Mouse (Mus musculus): ENCODE data around the gene Nfatc3. TPM values are rescaled to one million over a fixed set of nuclear protein-coding genes. Genes with fewer than 3 reads are reported as not detected.

Nfatc3 gene
- polyA plus RNA-seq, 1 experiment from 2014 or later, result 5.3 TPM

DNA sequence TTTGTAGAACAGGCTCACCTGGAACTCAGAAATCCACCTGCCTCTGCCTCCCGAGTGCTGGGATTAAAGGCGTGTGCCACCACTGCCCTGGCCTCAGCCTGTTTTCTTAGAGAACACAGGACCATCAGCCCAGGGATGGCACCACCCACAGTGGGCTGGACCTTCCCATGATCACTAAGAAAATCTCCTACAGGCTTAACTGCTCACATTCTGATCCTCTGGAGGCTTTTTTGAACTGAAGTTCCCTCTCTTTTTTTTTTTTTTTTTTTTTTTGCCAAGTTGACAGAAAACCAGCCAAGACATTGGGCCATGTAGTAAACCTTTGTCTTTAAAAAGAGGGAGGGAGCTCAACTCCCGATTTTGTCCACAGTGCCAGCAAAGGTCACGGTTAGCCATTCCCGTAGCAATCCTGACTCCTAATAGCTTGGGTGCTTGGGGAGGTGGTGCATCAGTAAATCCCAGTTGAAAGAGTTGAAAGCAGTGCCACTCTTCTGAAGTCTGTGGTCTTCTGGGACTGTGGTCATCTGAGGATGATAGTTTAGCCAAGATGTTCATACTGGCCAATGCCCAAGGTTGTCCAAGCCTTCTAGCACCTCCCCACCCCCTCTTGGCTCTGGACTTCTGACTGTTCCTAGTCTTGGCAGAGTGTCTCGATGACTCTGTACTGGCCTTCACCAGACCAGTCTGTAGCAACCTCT is 89.4 kb downstream of the Nfatc3 start:
- no peak overlapping the region for H3K27ac ChIP-seq (ENCODE audit: low read length)
- H3K4me1 ChIP-seq (replicated peaks; ENCODE audit: control insufficient read depth, insufficient read depth, low read length), result peaks cover 14% of the 10 kb centered on the region
- ATAC-seq, result no peak
- H3K9me3 ChIP-seq (ENCODE audit: control insufficient read depth, low read length), result no peaks in the 10 kb centered on the region
- no peak overlapping the region for H3K4me3 ChIP-seq (replicated peaks; ENCODE audit: low read length)
- H3K9ac ChIP-seq (replicated peaks; ENCODE audit: low read depth, low read length), result no peak overlapping the region
- H3K4me2 ChIP-seq (ENCODE audit: low read length), result no peak overlapping the region
- no peaks in the 10 kb centered on the region for H3K36me3 ChIP-seq (ENCODE audit: control insufficient read depth, insufficient read depth)
- WGBS, result 88% methylated on average over 6 of the region's 6 CpGs
- H3K27me3 ChIP-seq (replicated peaks; ENCODE audit: control insufficient read depth, insufficient read depth, low read length), result no peaks in the 10 kb centered on the region

DNA sequence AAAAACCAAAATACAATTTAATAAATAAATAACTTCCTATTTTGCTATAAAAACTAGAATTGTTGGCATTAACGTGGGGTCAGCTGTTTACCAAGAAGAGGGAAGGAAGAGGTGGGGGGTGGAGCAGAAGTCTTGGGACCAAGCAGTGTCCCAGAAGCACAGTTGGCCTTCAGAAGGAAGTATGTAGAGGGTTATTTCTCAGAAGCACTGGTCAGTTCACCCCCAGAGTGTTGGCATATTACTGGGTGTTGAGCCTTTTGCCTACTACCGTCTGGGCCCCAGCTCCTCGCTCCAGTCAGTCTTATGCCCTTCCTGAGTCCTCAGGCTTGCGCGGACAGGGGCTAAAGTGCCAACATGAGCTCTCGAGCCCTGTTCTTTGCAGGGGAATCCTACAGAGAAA is 90.4 kb downstream of the Nfatc3 start:
- H3K4me2 ChIP-seq (ENCODE audit: low read length), result no peak overlapping the region
- H3K9ac ChIP-seq (replicated peaks; ENCODE audit: low read depth, low read length), result no peak overlapping the region
- no peaks in the 10 kb centered on the region for H3K27me3 ChIP-seq (replicated peaks; ENCODE audit: control insufficient read depth, insufficient read depth, low read length)
- no peaks in the 10 kb centered on the region for H3K36me3 ChIP-seq (ENCODE audit: control insufficient read depth, insufficient read depth)
- no peaks in the 10 kb centered on the region for H3K9me3 ChIP-seq (ENCODE audit: control insufficient read depth, low read length)
- WGBS, result 92% methylated on average over 6 of the region's 6 CpGs
- no peak overlapping the region for H3K27ac ChIP-seq (ENCODE audit: low read length)
- H3K4me3 ChIP-seq (replicated peaks; ENCODE audit: low read length), result no peak overlapping the region
- peaks cover 14% of the 10 kb centered on the region for H3K4me1 ChIP-seq (replicated peaks; ENCODE audit: control insufficient read depth, insufficient read depth, low read length)
- ATAC-seq, result no peak

DNA sequence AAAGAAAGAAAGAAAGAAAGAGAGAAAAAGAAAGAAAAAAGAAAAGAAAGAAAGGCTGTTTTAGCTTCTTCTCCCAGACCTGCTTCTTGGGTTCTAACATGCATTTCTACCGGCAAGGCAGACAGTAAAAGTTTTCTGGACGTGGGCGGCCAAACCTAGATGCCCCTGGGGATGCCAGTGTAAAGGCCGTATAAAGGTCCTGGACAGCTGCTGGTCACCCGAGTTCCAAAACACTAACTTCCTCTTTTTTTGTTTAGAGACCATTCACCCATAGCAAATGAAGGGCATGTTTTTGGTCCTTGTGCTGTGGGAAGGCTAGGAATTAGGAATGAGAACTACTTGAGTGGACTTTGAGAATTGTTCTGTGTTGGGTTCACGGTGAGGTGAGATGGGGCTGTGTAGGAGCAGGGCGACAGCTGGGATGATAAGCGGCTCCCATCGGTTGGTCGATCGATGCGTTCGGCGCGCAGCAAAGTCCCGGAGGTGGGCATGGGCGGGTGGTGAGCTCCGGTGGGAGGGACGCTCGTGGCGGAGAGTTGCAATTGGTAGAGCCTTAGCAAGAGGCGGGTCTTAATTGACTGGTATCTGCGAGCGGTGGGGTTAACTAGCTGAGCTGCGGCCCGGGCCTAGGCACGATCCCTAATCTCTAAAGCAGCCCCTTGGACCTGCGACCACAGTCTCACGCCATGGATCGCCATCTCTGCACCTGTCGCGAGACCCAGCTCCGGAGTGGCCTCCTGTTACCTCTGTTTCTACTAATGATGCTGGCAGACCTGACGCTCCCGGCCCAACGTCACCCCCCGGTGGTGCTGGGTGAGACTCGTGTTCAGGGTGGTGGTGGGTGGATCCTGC is 91.4 kb downstream of the Nfatc3 start, which contains the start of gene Pla2g15:
Pla2g15 (plus strand) TSS at position 599 of the 852 bp plus-strand sequence.
- WGBS, result 1% methylated on average over 38 of the region's 38 CpGs
- Histone ChIP-seq H3K27me3 (replicated peaks; ENCODE audit: control insufficient read depth, insufficient read depth, low read length) (no peaks in the 10 kb centered on the region), H3K4me3 (replicated peaks; ENCODE audit: low read length) (peak within 1 kb of the TSS; percentile 97), H3K27ac (ENCODE audit: low read length) (peak within 1 kb of the TSS; percentile 70), H3K9ac (replicated peaks; ENCODE audit: low read depth, low read length) (peak within 1 kb of the TSS; percentile 86), H3K9me3 (ENCODE audit: control insufficient read depth, low read length) (no peaks in the 10 kb centered on the region), H3K4me1 (replicated peaks; ENCODE audit: control insufficient read depth, insufficient read depth, low read length) (peaks cover 14% of the 10 kb centered on the region), H3K36me3 (ENCODE audit: control insufficient read depth, insufficient read depth) (peaks cover 2% of the 10 kb centered on the region; the same call in 1 of the 2 replicates), H3K4me2 (ENCODE audit: low read length) (peak within 1 kb of the TSS; percentile 86)
- ATAC-seq, result peak; percentile 100

DNA sequence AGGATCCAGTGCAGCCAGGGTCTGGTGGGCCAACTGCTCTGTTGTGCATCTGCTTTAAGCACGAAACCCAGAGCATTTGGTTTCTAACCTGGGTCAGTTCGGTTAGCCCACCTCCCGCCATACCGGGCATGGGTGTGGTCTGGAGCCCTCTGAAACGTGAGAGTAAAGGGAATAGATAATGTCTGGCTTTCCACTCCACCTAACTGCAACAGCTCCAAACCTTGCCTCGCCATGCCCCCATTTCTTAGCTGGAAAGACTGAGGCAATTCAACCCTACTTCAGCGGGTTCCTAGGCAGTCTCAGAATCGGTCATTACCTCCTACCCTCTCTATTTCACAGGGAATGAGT is 92.0 kb downstream of the Nfatc3 start:
- no peak for ATAC-seq

DNA sequence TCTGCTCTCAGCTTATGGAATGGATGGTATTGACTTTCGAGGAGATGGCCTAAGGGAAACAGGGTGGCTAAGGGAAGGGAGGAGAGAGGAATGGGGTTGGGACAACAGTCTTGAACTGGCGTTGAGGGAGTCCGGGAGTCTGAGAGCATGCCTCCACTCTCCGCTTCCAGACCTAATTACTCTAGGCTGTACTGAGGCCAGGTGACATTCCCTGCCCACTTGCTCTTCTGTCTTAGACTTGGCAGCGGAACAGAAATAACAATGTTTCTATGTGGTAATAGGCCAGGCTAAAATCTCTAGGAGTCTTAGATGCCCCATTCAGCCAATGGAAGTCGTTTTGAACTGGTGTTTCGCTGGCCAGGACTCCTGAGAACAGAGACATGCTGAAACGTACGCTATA is 92.4 kb downstream of the Nfatc3 start:
- 73% methylated on average over 9 of the region's 9 CpGs for WGBS
- H3K9ac ChIP-seq (replicated peaks; ENCODE audit: low read depth, low read length), result 0 out of 2 replicates have a peak overlapping the region, but pooled peaks have one; percentile 86
- no peaks in the 10 kb centered on the region for H3K9me3 ChIP-seq (ENCODE audit: control insufficient read depth, low read length)
- peak overlapping the region; percentile 86 for H3K4me2 ChIP-seq (ENCODE audit: low read length)
- peaks cover 2% of the 10 kb centered on the region; the same call in 1 of the 2 replicates for H3K36me3 ChIP-seq (ENCODE audit: control insufficient read depth, insufficient read depth)
- no peaks in the 10 kb centered on the region for H3K27me3 ChIP-seq (replicated peaks; ENCODE audit: control insufficient read depth, insufficient read depth, low read length)
- H3K27ac ChIP-seq (ENCODE audit: low read length), result no peak overlapping the region
- ATAC-seq, result no peak
- H3K4me3 ChIP-seq (replicated peaks; ENCODE audit: low read length), result peak overlapping the region; percentile 97
- H3K4me1 ChIP-seq (replicated peaks; ENCODE audit: control insufficient read depth, insufficient read depth, low read length), result peaks cover 14% of the 10 kb centered on the region

More for the DNA sequence above, 92.0 kb downstream of the Nfatc3 start:
- Histone ChIP-seq H3K9ac (replicated peaks; ENCODE audit: low read depth, low read length) (peak overlapping the region; percentile 86), H3K9me3 (ENCODE audit: control insufficient read depth, low read length) (no peaks in the 10 kb centered on the region), H3K27ac (ENCODE audit: low read length) (peak overlapping the region; percentile 70), H3K4me1 (replicated peaks; ENCODE audit: control insufficient read depth, insufficient read depth, low read length) (peaks cover 14% of the 10 kb centered on the region), H3K36me3 (ENCODE audit: control insufficient read depth, insufficient read depth) (peaks cover 2% of the 10 kb centered on the region; the same call in 1 of the 2 replicates), H3K4me3 (replicated peaks; ENCODE audit: low read length) (peak overlapping the region; percentile 97), H3K27me3 (replicated peaks; ENCODE audit: control insufficient read depth, insufficient read depth, low read length) (no peaks in the 10 kb centered on the region), H3K4me2 (ENCODE audit: low read length) (peak overlapping the region; percentile 86)
- 18% methylated on average over 8 of the region's 8 CpGs for WGBS

DNA sequence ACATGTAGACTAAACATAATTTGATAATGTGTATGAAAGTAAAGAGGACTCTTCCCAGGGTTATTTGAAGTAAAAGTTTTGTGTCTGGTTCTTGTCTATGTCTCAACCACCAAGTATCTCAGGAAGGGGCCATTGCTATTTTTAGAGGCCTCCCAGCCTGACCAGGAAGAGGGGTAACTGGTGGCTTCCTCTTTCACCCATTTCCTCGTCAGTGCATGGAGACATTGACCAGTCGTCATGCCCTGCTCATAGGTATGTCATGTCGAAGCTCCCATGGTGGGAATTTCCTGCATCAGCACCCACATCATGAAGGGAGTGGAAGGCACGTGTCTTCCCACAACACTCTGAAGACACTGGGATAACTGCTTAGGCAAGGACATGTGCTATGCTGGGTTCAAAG is 94.2 kb downstream of the Nfatc3 start:
- H3K4me1 ChIP-seq (replicated peaks; ENCODE audit: control insufficient read depth, insufficient read depth, low read length), result peaks cover 14% of the 10 kb centered on the region
- H3K27me3 ChIP-seq (replicated peaks; ENCODE audit: control insufficient read depth, insufficient read depth, low read length), result no peaks in the 10 kb centered on the region
- ATAC-seq, result no peak
- WGBS, result 90% methylated on average over 4 of the region's 4 CpGs
- peaks cover 5% of the 10 kb centered on the region; the same call in 1 of the 2 replicates for H3K36me3 ChIP-seq (ENCODE audit: control insufficient read depth, insufficient read depth)
- H3K4me3 ChIP-seq (replicated peaks; ENCODE audit: low read length), result no peak overlapping the region
- no peaks in the 10 kb centered on the region for H3K9me3 ChIP-seq (ENCODE audit: control insufficient read depth, low read length)
- H3K9ac ChIP-seq (replicated peaks; ENCODE audit: low read depth, low read length), result no peak overlapping the region
- no peak overlapping the region for H3K27ac ChIP-seq (ENCODE audit: low read length)
- no peak overlapping the region for H3K4me2 ChIP-seq (ENCODE audit: low read length)

DNA sequence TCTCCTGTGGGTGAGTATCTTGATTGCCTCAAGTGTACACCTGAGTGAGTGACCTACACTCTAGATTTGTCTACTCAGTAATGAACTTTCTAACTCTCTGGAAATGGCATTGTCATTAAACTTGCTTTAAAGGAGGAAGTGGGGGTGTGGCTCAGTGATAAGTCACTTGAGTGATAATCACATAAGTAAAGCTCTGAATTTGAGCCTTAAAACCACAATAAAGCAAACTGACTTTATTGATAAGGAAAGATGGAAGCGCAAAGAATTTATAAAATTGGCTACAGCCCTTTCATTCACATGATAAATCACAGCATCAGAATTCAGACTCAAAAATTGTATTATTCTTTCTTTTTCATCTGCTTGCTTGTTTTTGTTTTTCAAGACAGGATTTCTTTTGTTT is 98.8 kb downstream of the Nfatc3 start:
- no peak for ATAC-seq
- Histone ChIP-seq H3K27ac (ENCODE audit: low read length) (no peak overlapping the region), H3K36me3 (ENCODE audit: control insufficient read depth, insufficient read depth) (peaks cover 9% of the 10 kb centered on the region; the same call in 1 of the 2 replicates), H3K4me3 (replicated peaks; ENCODE audit: low read length) (no peak overlapping the region), H3K9ac (replicated peaks; ENCODE audit: low read depth, low read length) (no peak overlapping the region), H3K27me3 (replicated peaks; ENCODE audit: control insufficient read depth, insufficient read depth, low read length) (no peaks in the 10 kb centered on the region), H3K4me1 (replicated peaks; ENCODE audit: control insufficient read depth, insufficient read depth, low read length) (no peaks in the 10 kb centered on the region), H3K9me3 (ENCODE audit: control insufficient read depth, low read length) (no peaks in the 10 kb centered on the region), H3K4me2 (ENCODE audit: low read length) (no peak overlapping the region)
- 98% methylated on average over 1 of the region's 1 CpGs for WGBS

DNA sequence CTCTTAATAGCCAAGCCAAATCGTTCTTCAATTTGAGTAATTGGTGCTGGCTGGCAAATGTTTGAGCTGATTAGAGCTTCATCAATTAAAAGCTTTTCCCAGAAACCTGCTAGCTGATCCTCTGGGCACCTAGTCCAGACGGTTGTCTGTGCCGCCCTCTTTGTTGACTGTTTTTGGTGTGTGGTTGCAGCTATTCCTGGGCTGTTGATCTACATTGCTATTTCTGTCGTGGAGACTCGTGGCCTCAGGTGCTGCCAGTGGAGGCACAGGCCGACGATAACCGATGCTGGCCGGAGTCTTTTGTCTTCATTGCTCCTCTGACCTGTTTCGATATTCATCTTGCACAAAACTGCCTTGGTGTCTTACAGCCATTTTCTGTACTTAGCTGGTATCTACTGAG is 99.7 kb downstream of the Nfatc3 start:
- H3K4me2 ChIP-seq (ENCODE audit: low read length), result no peak overlapping the region
- 85% methylated on average over 10 of the region's 10 CpGs for WGBS
- peaks cover 13% of the 10 kb centered on the region; the same call in 1 of the 2 replicates for H3K36me3 ChIP-seq (ENCODE audit: control insufficient read depth, insufficient read depth)
- no peak for ATAC-seq
- no peaks in the 10 kb centered on the region for H3K4me1 ChIP-seq (replicated peaks; ENCODE audit: control insufficient read depth, insufficient read depth, low read length)
- no peaks in the 10 kb centered on the region for H3K27me3 ChIP-seq (replicated peaks; ENCODE audit: control insufficient read depth, insufficient read depth, low read length)
- H3K9me3 ChIP-seq (ENCODE audit: control insufficient read depth, low read length), result no peaks in the 10 kb centered on the region
- H3K4me3 ChIP-seq (replicated peaks; ENCODE audit: low read length), result no peak overlapping the region
- no peak overlapping the region for H3K27ac ChIP-seq (ENCODE audit: low read length)
- H3K9ac ChIP-seq (replicated peaks; ENCODE audit: low read depth, low read length), result no peak overlapping the region

DNA sequence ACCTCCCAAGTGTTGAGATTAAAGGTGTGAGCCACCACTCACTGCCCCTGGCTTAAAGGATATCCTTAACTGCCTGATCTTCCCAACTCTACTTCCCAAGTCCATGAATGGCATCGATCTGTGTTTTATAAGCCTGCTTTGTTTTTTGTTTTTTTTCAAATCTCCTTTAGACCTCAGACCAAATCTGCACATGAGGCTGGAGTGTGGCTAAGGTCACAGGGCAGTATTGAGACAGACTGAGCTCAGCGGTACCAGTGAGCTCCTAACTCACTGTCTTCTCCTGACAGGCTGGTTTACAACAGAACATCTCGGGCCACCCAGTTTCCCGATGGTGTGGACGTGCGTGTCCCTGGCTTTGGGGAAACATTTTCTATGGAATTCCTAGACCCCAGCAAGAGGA is 101.2 kb downstream of the Nfatc3 start:
- Histone ChIP-seq H3K27ac (ENCODE audit: low read length) (no peak overlapping the region), H3K27me3 (replicated peaks; ENCODE audit: control insufficient read depth, insufficient read depth, low read length) (no peaks in the 10 kb centered on the region), H3K4me1 (replicated peaks; ENCODE audit: control insufficient read depth, insufficient read depth, low read length) (no peaks in the 10 kb centered on the region), H3K9me3 (ENCODE audit: control insufficient read depth, low read length) (no peaks in the 10 kb centered on the region), H3K9ac (replicated peaks; ENCODE audit: low read depth, low read length) (no peak overlapping the region), H3K4me3 (replicated peaks; ENCODE audit: low read length) (no peak overlapping the region), H3K36me3 (ENCODE audit: control insufficient read depth, insufficient read depth) (peaks cover 11% of the 10 kb centered on the region; the same call in 1 of the 2 replicates), H3K4me2 (ENCODE audit: low read length) (no peak overlapping the region)
- no peak for ATAC-seq
- 88% methylated on average over 6 of the region's 6 CpGs for WGBS

Data from forebrain, embryonic 16.5 days (tissue).